Mouse (Mus musculus) heart, postnatal 0 days (tissue): ENCODE measurements around the gene Cnot3.

Experiments used
- CTCF ChIP-seq: IDR thresholded peaks from 2 replicates; pipeline ENCODE4 v1.5.1; 2016; ENCODE audit warnings: antibody characterized with exemption, control low read depth, low read depth
- EP300 ChIP-seq: IDR thresholded peaks from 2 replicates; pipeline ENCODE4 v1.6.1; 2016; ENCODE audit warnings: antibody characterized with exemption, low read depth

DNA sequence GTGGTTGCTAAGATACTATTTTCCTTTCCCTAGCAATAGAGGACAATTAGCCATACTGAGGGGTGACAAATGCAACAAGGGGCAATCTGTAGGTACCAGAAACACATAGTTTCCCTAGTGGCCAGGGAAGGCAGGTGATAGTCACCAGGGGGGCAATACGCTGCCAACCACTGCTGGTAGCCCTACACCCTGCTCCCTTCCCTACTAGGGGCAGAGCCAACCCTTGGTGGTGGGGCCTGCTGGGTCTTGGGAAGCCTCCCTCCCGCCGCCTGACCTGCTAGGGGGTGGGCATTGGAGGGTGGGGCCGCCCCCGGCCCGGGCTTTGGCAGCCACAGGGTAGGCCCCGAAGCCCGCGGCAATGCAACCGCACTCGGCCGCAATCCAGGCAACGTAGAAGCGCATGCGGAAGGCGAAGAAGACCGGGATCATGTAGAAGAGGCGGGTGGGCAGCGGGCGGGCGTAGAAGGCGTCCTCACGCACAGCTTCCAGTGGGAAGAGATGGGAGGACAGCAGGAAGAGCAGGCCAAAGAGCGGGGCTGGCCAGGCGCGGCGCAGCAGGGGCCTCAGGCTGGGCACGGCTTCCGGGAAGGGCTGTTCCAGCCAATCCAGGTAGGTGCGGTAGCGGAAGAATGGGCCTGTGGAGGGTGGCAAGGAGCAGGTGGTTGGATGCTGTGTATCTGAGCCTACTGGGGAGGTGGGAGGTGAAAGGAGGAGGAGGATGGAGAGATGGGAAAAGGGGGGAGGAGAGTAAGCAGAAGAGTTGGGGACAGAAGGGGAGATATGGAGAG is 40.5 kb downstream of the Cnot3 start:
- no peak for TF ChIP-seq CTCF
- TF ChIP-seq EP300: no peak
